Mouse (Mus musculus): ENCODE data around the gene Olfr1317. TPM values are rescaled to one million over a fixed set of nuclear protein-coding genes. Genes with fewer than 3 reads are reported as not detected.

Gene Olfr1317
- polyA plus RNA-seq (2012; rRNA removed) (not detected in 2 replicates), polyA plus RNA-seq (2014; fragmentation: Nextera tagmentation; extraction: Ambion mirVana) (not detected in 2 replicates)

- Histone ChIP-seq H3K4me1 (replicated peaks; ENCODE audit: control insufficient read depth in 2 of 2, insufficient read depth in 2 of 2, low read length in 1 of 2) (no peaks in the 10 kb centered on the region), H3K4me2 (ENCODE audit: low read depth) (no peak within 1 kb of the TSS), H3K4me3 (ENCODE audit: insufficient read depth in 1 of 2, low read depth in 2 of 2, low read length in 2 of 2) (no peak within 1 kb of the TSS), H3K9me3 (ENCODE audit: control insufficient read depth, low read length) (no peaks in the 10 kb centered on the region), H3K27me3 (ENCODE audit: control insufficient read depth, insufficient read depth, low read length) (no peaks in the 10 kb centered on the region), H3K27ac (no peak within 1 kb of the TSS), H3K9ac (replicated peaks) (no peak within 1 kb of the TSS), H3K36me3 (replicated peaks; ENCODE audit: control insufficient read depth, insufficient read depth, low read depth) (no peaks in the 10 kb centered on the region)
- no peak for TF ChIP-seq EP300 (IDR thresholded peaks at IDR 0.05; ENCODE audit: low read depth)
- TF ChIP-seq CTCF (IDR thresholded peaks at IDR 0.05; ENCODE audit: low read depth), result no peak
- WGBS (ENCODE audit: insufficient replicate concordance), result 42% methylated on average over 2 of the region's 2 CpGs
- no peak for ATAC-seq (ENCODE audit: insufficient read depth)
- DNase-seq (ENCODE audit: low read depth in 3 of 3, low spot score in 3 of 3), result no peak
Measured at GRCm38 (mm10) chr2:112140029-112140428, at the start of gene Olfr1317. Olfr1317 (plus strand) TSS chr2:112140329.

GRCm38 (mm10) chr2:112096681-112097080 is 43.4 kb upstream of the Olfr1317 start, which contains the start of gene Olfr1314:
Olfr1314 (minus strand) TSS chr2:112096781.
- Histone ChIP-seq H3K9me3 (ENCODE audit: control insufficient read depth, low read length) (no peaks in the 10 kb centered on the region), H3K27me3 (ENCODE audit: control insufficient read depth, insufficient read depth, low read length) (no peaks in the 10 kb centered on the region), H3K4me1 (replicated peaks; ENCODE audit: control insufficient read depth in 2 of 2, insufficient read depth in 2 of 2, low read length in 1 of 2) (no peaks in the 10 kb centered on the region), H3K36me3 (replicated peaks; ENCODE audit: control insufficient read depth, insufficient read depth, low read depth) (no peaks in the 10 kb centered on the region), H3K4me3 (ENCODE audit: insufficient read depth in 1 of 2, low read depth in 2 of 2, low read length in 2 of 2) (no peak within 1 kb of the TSS), H3K4me2 (ENCODE audit: low read depth) (no peak within 1 kb of the TSS), H3K27ac (no peak within 1 kb of the TSS), H3K9ac (replicated peaks) (no peak within 1 kb of the TSS)
- ATAC-seq (ENCODE audit: insufficient read depth) (no peak), DNase-seq (ENCODE audit: low read depth in 3 of 3, low spot score in 3 of 3) (no peak)
- TF ChIP-seq CTCF (IDR thresholded peaks at IDR 0.05; ENCODE audit: low read depth), result no peak
- no peak for TF ChIP-seq EP300 (IDR thresholded peaks at IDR 0.05; ENCODE audit: low read depth)

GRCm38 (mm10) chr2:112115340-112115739 is 24.8 kb upstream of the Olfr1317 start, which contains the start of gene Olfr1315-ps1:
Olfr1315-ps1 (minus strand) TSS chr2:112115440.
- ATAC-seq (ENCODE audit: insufficient read depth) (no peak), DNase-seq (ENCODE audit: low read depth in 3 of 3, low spot score in 3 of 3) (no peak)
- no peaks in the 10 kb centered on the region for H3K9me3 ChIP-seq (ENCODE audit: control insufficient read depth, low read length)
- H3K9ac ChIP-seq (replicated peaks), result no peak within 1 kb of the TSS
- no peak within 1 kb of the TSS for H3K27ac ChIP-seq
- 29% methylated on average over 1 of the region's 1 CpGs for WGBS (ENCODE audit: insufficient replicate concordance)
- H3K4me2 ChIP-seq (ENCODE audit: low read depth), result no peak within 1 kb of the TSS
- H3K4me3 ChIP-seq (ENCODE audit: insufficient read depth in 1 of 2, low read depth in 2 of 2, low read length in 2 of 2), result no peak within 1 kb of the TSS
- TF ChIP-seq EP300 (IDR thresholded peaks at IDR 0.05; ENCODE audit: low read depth) (no peak), CTCF (IDR thresholded peaks at IDR 0.05; ENCODE audit: low read depth) (no peak)
- no peaks in the 10 kb centered on the region for H3K27me3 ChIP-seq (ENCODE audit: control insufficient read depth, insufficient read depth, low read length)
- no peaks in the 10 kb centered on the region for H3K36me3 ChIP-seq (replicated peaks; ENCODE audit: control insufficient read depth, insufficient read depth, low read depth)
- H3K4me1 ChIP-seq (replicated peaks; ENCODE audit: control insufficient read depth in 2 of 2, insufficient read depth in 2 of 2, low read length in 1 of 2), result no peaks in the 10 kb centered on the region

GRCm38 (mm10) chr2:112134877-112135276 is 5.3 kb upstream of the Olfr1317 start, which contains the start of gene Olfr1316:
Olfr1316 (minus strand) TSS chr2:112134977.
- no peak within 1 kb of the TSS for H3K4me3 ChIP-seq (ENCODE audit: insufficient read depth in 1 of 2, low read depth in 2 of 2, low read length in 2 of 2)
- no peak within 1 kb of the TSS for H3K4me2 ChIP-seq (ENCODE audit: low read depth)
- ATAC-seq (ENCODE audit: insufficient read depth) (no peak), DNase-seq (ENCODE audit: low read depth in 3 of 3, low spot score in 3 of 3) (no peak)
- H3K27me3 ChIP-seq (ENCODE audit: control insufficient read depth, insufficient read depth, low read length), result no peaks in the 10 kb centered on the region
- H3K36me3 ChIP-seq (replicated peaks; ENCODE audit: control insufficient read depth, insufficient read depth, low read depth), result no peaks in the 10 kb centered on the region
- H3K9ac ChIP-seq (replicated peaks), result no peak within 1 kb of the TSS
- H3K9me3 ChIP-seq (ENCODE audit: control insufficient read depth, low read length), result no peaks in the 10 kb centered on the region
- 69% methylated on average over 2 of the region's 2 CpGs for WGBS (ENCODE audit: insufficient replicate concordance)
- no peak within 1 kb of the TSS for H3K27ac ChIP-seq
- TF ChIP-seq CTCF (IDR thresholded peaks at IDR 0.05; ENCODE audit: low read depth), result no peak
- no peak for TF ChIP-seq EP300 (IDR thresholded peaks at IDR 0.05; ENCODE audit: low read depth)
- no peaks in the 10 kb centered on the region for H3K4me1 ChIP-seq (replicated peaks; ENCODE audit: control insufficient read depth in 2 of 2, insufficient read depth in 2 of 2, low read length in 1 of 2)

- no peaks in the 10 kb centered on the region for H3K27me3 ChIP-seq (ENCODE audit: control insufficient read depth, insufficient read depth, low read length)
- H3K4me2 ChIP-seq (ENCODE audit: low read depth), result no peak within 1 kb of the TSS
- TF ChIP-seq EP300 (IDR thresholded peaks at IDR 0.05; ENCODE audit: low read depth) (no peak), CTCF (IDR thresholded peaks at IDR 0.05; ENCODE audit: low read depth) (no peak)
- no peaks in the 10 kb centered on the region for H3K4me1 ChIP-seq (replicated peaks; ENCODE audit: control insufficient read depth in 2 of 2, insufficient read depth in 2 of 2, low read length in 1 of 2)
- no peaks in the 10 kb centered on the region for H3K36me3 ChIP-seq (replicated peaks; ENCODE audit: control insufficient read depth, insufficient read depth, low read depth)
- ATAC-seq (ENCODE audit: insufficient read depth) (no peak), DNase-seq (ENCODE audit: low read depth in 3 of 3, low spot score in 3 of 3) (no peak)
- H3K4me3 ChIP-seq (ENCODE audit: insufficient read depth in 1 of 2, low read depth in 2 of 2, low read length in 2 of 2), result no peak within 1 kb of the TSS
- no peak within 1 kb of the TSS for H3K9ac ChIP-seq (replicated peaks)
- no peaks in the 10 kb centered on the region for H3K9me3 ChIP-seq (ENCODE audit: control insufficient read depth, low read length)
- no peak within 1 kb of the TSS for H3K27ac ChIP-seq
Measured at GRCm38 (mm10) chr2:112153898-112154297, 13.8 kb downstream of the Olfr1317 start, which contains the start of gene Olfr1318. Olfr1318 (plus strand) TSS chr2:112154198.

Other genes with a start within 250 kb of the Olfr1317 start
- gene Olfr1306, start 224.1 kb upstream of the Olfr1317 start, polyA plus RNA-seq (2012; rRNA removed), result not detected in 2 replicates
- gene Olfr1306, start 224.1 kb upstream of the Olfr1317 start, polyA plus RNA-seq (2014; fragmentation: Nextera tagmentation; extraction: Ambion mirVana), result not detected in 2 replicates
- not detected in 2 replicates for gene Olfr1307, start 190.9 kb upstream of the Olfr1317 start, polyA plus RNA-seq (2012; rRNA removed)
- gene Olfr1307, start 190.9 kb upstream of the Olfr1317 start, polyA plus RNA-seq (2014; fragmentation: Nextera tagmentation; extraction: Ambion mirVana), result not detected in 2 replicates
- not detected in 2 replicates for gene Olfr1308, start 175.4 kb upstream of the Olfr1317 start, polyA plus RNA-seq (2012; rRNA removed)
- gene Olfr1308, start 175.4 kb upstream of the Olfr1317 start, polyA plus RNA-seq (2014; fragmentation: Nextera tagmentation; extraction: Ambion mirVana), result not detected in 2 replicates
- gene Olfr1309, start 150.0 kb upstream of the Olfr1317 start, polyA plus RNA-seq (2012; rRNA removed), result not detected in 2 replicates
- not detected in 2 replicates for gene Olfr1309, start 150.0 kb upstream of the Olfr1317 start, polyA plus RNA-seq (2014; fragmentation: Nextera tagmentation; extraction: Ambion mirVana)
- not detected in 2 replicates for gene Olfr1310, start 127.6 kb upstream of the Olfr1317 start, polyA plus RNA-seq (2012; rRNA removed)
- not detected in 2 replicates for gene Olfr1310, start 127.6 kb upstream of the Olfr1317 start, polyA plus RNA-seq (2014; fragmentation: Nextera tagmentation; extraction: Ambion mirVana)
- gene Olfr1311, start 115.9 kb upstream of the Olfr1317 start, polyA plus RNA-seq (2012; rRNA removed), result not detected in 2 replicates
- gene Olfr1311, start 115.9 kb upstream of the Olfr1317 start, polyA plus RNA-seq (2014; fragmentation: Nextera tagmentation; extraction: Ambion mirVana), result not detected in 2 replicates
- gene Olfr1312, start 90.1 kb upstream of the Olfr1317 start, polyA plus RNA-seq (2012; rRNA removed), result not detected in 2 replicates
- not detected in 2 replicates for gene Olfr1312, start 90.1 kb upstream of the Olfr1317 start, polyA plus RNA-seq (2014; fragmentation: Nextera tagmentation; extraction: Ambion mirVana)
- gene Olfr1313, start 62.5 kb upstream of the Olfr1317 start, polyA plus RNA-seq (2012; rRNA removed), result not detected in 2 replicates
- gene Olfr1313, start 62.5 kb upstream of the Olfr1317 start, polyA plus RNA-seq (2014; fragmentation: Nextera tagmentation; extraction: Ambion mirVana), result not detected in 2 replicates
- gene Olfr1314, start 43.5 kb upstream of the Olfr1317 start, polyA plus RNA-seq (2012; rRNA removed), result not detected in 2 replicates
- not detected in 2 replicates for gene Olfr1314, start 43.5 kb upstream of the Olfr1317 start, polyA plus RNA-seq (2014; fragmentation: Nextera tagmentation; extraction: Ambion mirVana)
- gene Olfr1315-ps1, start 24.9 kb upstream of the Olfr1317 start, polyA plus RNA-seq (2012; rRNA removed), result not detected in 2 replicates
- not detected in 2 replicates for gene Olfr1315-ps1, start 24.9 kb upstream of the Olfr1317 start, polyA plus RNA-seq (2014; fragmentation: Nextera tagmentation; extraction: Ambion mirVana)
- not detected in 2 replicates for gene Olfr1316, start 5.4 kb upstream of the Olfr1317 start, polyA plus RNA-seq (2012; rRNA removed)
- not detected in 2 replicates for gene Olfr1316, start 5.4 kb upstream of the Olfr1317 start, polyA plus RNA-seq (2014; fragmentation: Nextera tagmentation; extraction: Ambion mirVana)
- not detected in 2 replicates for gene Olfr1318, start 13.9 kb downstream of the Olfr1317 start, polyA plus RNA-seq (2012; rRNA removed)
- not detected in 2 replicates for gene Olfr1318, start 13.9 kb downstream of the Olfr1317 start, polyA plus RNA-seq (2014; fragmentation: Nextera tagmentation; extraction: Ambion mirVana)
- gene Lpcat4, start 99.1 kb downstream of the Olfr1317 start, polyA plus RNA-seq (2012; rRNA removed), result 2.4 and 2.9 TPM in 2 replicates
- 1.9 and 2.1 TPM in 2 replicates for gene Lpcat4, start 99.1 kb downstream of the Olfr1317 start, polyA plus RNA-seq (2014; fragmentation: Nextera tagmentation; extraction: Ambion mirVana)
- not detected in 2 replicates for gene Nutm1, start 119.0 kb downstream of the Olfr1317 start, polyA plus RNA-seq (2012; rRNA removed)
- gene Nutm1, start 119.0 kb downstream of the Olfr1317 start, polyA plus RNA-seq (2014; fragmentation: Nextera tagmentation; extraction: Ambion mirVana), result not detected in 2 replicates
- 82.3 and 93.1 TPM in 2 replicates for gene Nop10, start 121.6 kb downstream of the Olfr1317 start, polyA plus RNA-seq (2012; rRNA removed)
- 164 and 166 TPM in 2 replicates for gene Nop10, start 121.6 kb downstream of the Olfr1317 start, polyA plus RNA-seq (2014; fragmentation: Nextera tagmentation; extraction: Ambion mirVana)
- 6.9 and 8.7 TPM in 2 replicates for gene Slc12a6, start 125.5 kb downstream of the Olfr1317 start, polyA plus RNA-seq (2012; rRNA removed)
- gene Slc12a6, start 125.5 kb downstream of the Olfr1317 start, polyA plus RNA-seq (2014; fragmentation: Nextera tagmentation; extraction: Ambion mirVana), result 3.4 and 4.9 TPM in 2 replicates
- gene Gm21985, start 126.0 kb downstream of the Olfr1317 start, polyA plus RNA-seq (2012; rRNA removed), result not detected in 2 replicates
- gene Gm21985, start 126.0 kb downstream of the Olfr1317 start, polyA plus RNA-seq (2014; fragmentation: Nextera tagmentation; extraction: Ambion mirVana), result not detected in 2 replicates
- gene Emc4, start 227.7 kb downstream of the Olfr1317 start, polyA plus RNA-seq (2012; rRNA removed), result 22.9 and 26.3 TPM in 2 replicates
- 37.4 and 38.1 TPM in 2 replicates for gene Emc4, start 227.7 kb downstream of the Olfr1317 start, polyA plus RNA-seq (2014; fragmentation: Nextera tagmentation; extraction: Ambion mirVana)
- gene Katnbl1, start 238.9 kb downstream of the Olfr1317 start, polyA plus RNA-seq (2012; rRNA removed), result 4.6 and 6.5 TPM in 2 replicates
- 20.0 and 20.9 TPM in 2 replicates for gene Katnbl1, start 238.9 kb downstream of the Olfr1317 start, polyA plus RNA-seq (2014; fragmentation: Nextera tagmentation; extraction: Ambion mirVana)